Mouse (Mus musculus): ENCODE measurements at regions not wholly inside any gene's neighbourhood (a gene's known extent, or its start where the extent isn't known, plus 50 kb on each side); places are given as distances from the start of the nearest gene placed in this dataset.

GRCm38 (mm10) chr16:5452971-5453370 is 197.2 kb upstream of the Eef2kmt start:
- no peak overlapping the region for H3K4me2 ChIP-seq (ENCODE audit: low read length)
- H3K27me3 ChIP-seq (ENCODE audit: control insufficient read depth, insufficient read depth, low read depth, low read length): no peaks in the 10 kb centered on the region; the same call in 1 of the 2 replicates
- peaks cover 9% of the 10 kb centered on the region; the same call in 1 of the 2 replicates for H3K4me1 ChIP-seq (ENCODE audit: control insufficient read depth, insufficient read depth, low read length)
- no peak overlapping the region for H3K27ac ChIP-seq (ENCODE audit: low read length)
- ATAC-seq: no peak
- H3K36me3 ChIP-seq (ENCODE audit: control insufficient read depth, insufficient read depth, low read length): no peaks in the 10 kb centered on the region
- H3K9me3 ChIP-seq (replicated peaks; ENCODE audit: control insufficient read depth, low read length, poor library complexity, severe bottlenecking): no peaks in the 10 kb centered on the region
- 80% methylated on average over 6 of the region's 6 CpGs for WGBS
- H3K9ac ChIP-seq (ENCODE audit: low read depth, low read length): no peak overlapping the region
- H3K4me3 ChIP-seq (ENCODE audit: low read depth, low read length): no peak overlapping the region

GRCm38 (mm10) chr16:5445776-5446175 is 190.0 kb upstream of the Eef2kmt start:
- Histone ChIP-seq H3K36me3 (ENCODE audit: control insufficient read depth, insufficient read depth, low read length) (no peaks in the 10 kb centered on the region), H3K4me3 (ENCODE audit: low read depth, low read length) (no peak overlapping the region), H3K27ac (ENCODE audit: low read length) (no peak overlapping the region), H3K9me3 (replicated peaks; ENCODE audit: control insufficient read depth, low read length, poor library complexity, severe bottlenecking) (no peaks in the 10 kb centered on the region), H3K9ac (ENCODE audit: low read depth, low read length) (no peak overlapping the region), H3K27me3 (ENCODE audit: control insufficient read depth, insufficient read depth, low read depth, low read length) (no peaks in the 10 kb centered on the region), H3K4me1 (ENCODE audit: control insufficient read depth, insufficient read depth, low read length) (no peaks in the 10 kb centered on the region), H3K4me2 (ENCODE audit: low read length) (no peak overlapping the region)
- WGBS: 72% methylated on average over 6 of the region's 6 CpGs
- ATAC-seq: no peak

GRCm38 (mm10) chr16:5444785-5445184 is 189.0 kb upstream of the Eef2kmt start:
- H3K4me2 ChIP-seq (ENCODE audit: low read length): no peak overlapping the region
- H3K4me3 ChIP-seq (ENCODE audit: low read depth, low read length): no peak overlapping the region
- no peaks in the 10 kb centered on the region for H3K27me3 ChIP-seq (ENCODE audit: control insufficient read depth, insufficient read depth, low read depth, low read length)
- WGBS: 81% methylated on average over 2 of the region's 2 CpGs
- H3K9me3 ChIP-seq (replicated peaks; ENCODE audit: control insufficient read depth, low read length, poor library complexity, severe bottlenecking): no peaks in the 10 kb centered on the region
- no peak overlapping the region for H3K9ac ChIP-seq (ENCODE audit: low read depth, low read length)
- H3K4me1 ChIP-seq (ENCODE audit: control insufficient read depth, insufficient read depth, low read length): no peaks in the 10 kb centered on the region
- no peaks in the 10 kb centered on the region for H3K36me3 ChIP-seq (ENCODE audit: control insufficient read depth, insufficient read depth, low read length)
- no peak for ATAC-seq
- no peak overlapping the region for H3K27ac ChIP-seq (ENCODE audit: low read length)

- H3K27me3 ChIP-seq (ENCODE audit: control insufficient read depth, insufficient read depth, low read depth, low read length): no peaks in the 10 kb centered on the region
- H3K4me1 ChIP-seq (ENCODE audit: control insufficient read depth, insufficient read depth, low read length): no peaks in the 10 kb centered on the region
- ATAC-seq: no peak
- no peak overlapping the region for H3K4me2 ChIP-seq (ENCODE audit: low read length)
- no peaks in the 10 kb centered on the region for H3K9me3 ChIP-seq (replicated peaks; ENCODE audit: control insufficient read depth, low read length, poor library complexity, severe bottlenecking)
- H3K36me3 ChIP-seq (ENCODE audit: control insufficient read depth, insufficient read depth, low read length): no peaks in the 10 kb centered on the region
- no peak overlapping the region for H3K4me3 ChIP-seq (ENCODE audit: low read depth, low read length)
- no peak overlapping the region for H3K9ac ChIP-seq (ENCODE audit: low read depth, low read length)
- WGBS: 79% methylated on average over 2 of the region's 2 CpGs
- H3K27ac ChIP-seq (ENCODE audit: low read length): no peak overlapping the region
Observed at GRCm38 (mm10) chr16:5439717-5440116, 183.9 kb upstream of the Eef2kmt start.

- Histone ChIP-seq H3K27ac (ENCODE audit: low read length) (no peak overlapping the region), H3K9ac (ENCODE audit: low read depth, low read length) (no peak overlapping the region), H3K4me1 (ENCODE audit: control insufficient read depth, insufficient read depth, low read length) (no peaks in the 10 kb centered on the region), H3K9me3 (replicated peaks; ENCODE audit: control insufficient read depth, low read length, poor library complexity, severe bottlenecking) (no peaks in the 10 kb centered on the region), H3K36me3 (ENCODE audit: control insufficient read depth, insufficient read depth, low read length) (no peaks in the 10 kb centered on the region), H3K27me3 (ENCODE audit: control insufficient read depth, insufficient read depth, low read depth, low read length) (no peaks in the 10 kb centered on the region), H3K4me2 (ENCODE audit: low read length) (no peak overlapping the region), H3K4me3 (ENCODE audit: low read depth, low read length) (no peak overlapping the region)
- no peak for ATAC-seq
- WGBS: 88% methylated on average over 2 of the region's 2 CpGs
Observed at GRCm38 (mm10) chr16:5438405-5438804, 182.6 kb upstream of the Eef2kmt start.

- H3K4me1 ChIP-seq (ENCODE audit: control insufficient read depth, insufficient read depth, low read length): no peaks in the 10 kb centered on the region
- H3K27ac ChIP-seq (ENCODE audit: low read length): no peak overlapping the region
- 84% methylated on average over 5 of the region's 5 CpGs for WGBS
- no peak for ATAC-seq
- H3K9me3 ChIP-seq (replicated peaks; ENCODE audit: control insufficient read depth, low read length, poor library complexity, severe bottlenecking): no peaks in the 10 kb centered on the region
- H3K4me3 ChIP-seq (ENCODE audit: low read depth, low read length): no peak overlapping the region
- no peak overlapping the region for H3K9ac ChIP-seq (ENCODE audit: low read depth, low read length)
- no peak overlapping the region for H3K4me2 ChIP-seq (ENCODE audit: low read length)
- H3K36me3 ChIP-seq (ENCODE audit: control insufficient read depth, insufficient read depth, low read length): no peaks in the 10 kb centered on the region
- no peaks in the 10 kb centered on the region for H3K27me3 ChIP-seq (ENCODE audit: control insufficient read depth, insufficient read depth, low read depth, low read length)
Observed at GRCm38 (mm10) chr16:5431689-5432088, 175.9 kb upstream of the Eef2kmt start.

- Histone ChIP-seq H3K27ac (ENCODE audit: low read length) (no peak overlapping the region), H3K36me3 (ENCODE audit: control insufficient read depth, insufficient read depth, low read length) (no peaks in the 10 kb centered on the region), H3K27me3 (ENCODE audit: control insufficient read depth, insufficient read depth, low read depth, low read length) (no peaks in the 10 kb centered on the region), H3K4me3 (ENCODE audit: low read depth, low read length) (no peak overlapping the region), H3K9ac (ENCODE audit: low read depth, low read length) (no peak overlapping the region), H3K4me1 (ENCODE audit: control insufficient read depth, insufficient read depth, low read length) (no peaks in the 10 kb centered on the region), H3K4me2 (ENCODE audit: low read length) (no peak overlapping the region), H3K9me3 (replicated peaks; ENCODE audit: control insufficient read depth, low read length, poor library complexity, severe bottlenecking) (no peaks in the 10 kb centered on the region)
- 91% methylated on average over 3 of the region's 3 CpGs for WGBS
- no peak for ATAC-seq
Observed at GRCm38 (mm10) chr16:5431111-5431510, 175.3 kb upstream of the Eef2kmt start.

- no peak for ATAC-seq
- Histone ChIP-seq H3K9ac (ENCODE audit: low read depth, low read length) (no peak overlapping the region), H3K27ac (ENCODE audit: low read length) (no peak overlapping the region), H3K4me1 (ENCODE audit: control insufficient read depth, insufficient read depth, low read length) (no peaks in the 10 kb centered on the region), H3K9me3 (replicated peaks; ENCODE audit: control insufficient read depth, low read length, poor library complexity, severe bottlenecking) (no peaks in the 10 kb centered on the region), H3K27me3 (ENCODE audit: control insufficient read depth, insufficient read depth, low read depth, low read length) (no peaks in the 10 kb centered on the region), H3K4me2 (ENCODE audit: low read length) (no peak overlapping the region), H3K4me3 (ENCODE audit: low read depth, low read length) (no peak overlapping the region), H3K36me3 (ENCODE audit: control insufficient read depth, insufficient read depth, low read length) (no peaks in the 10 kb centered on the region)
- 83% methylated on average over 2 of the region's 2 CpGs for WGBS
Observed at GRCm38 (mm10) chr16:5429466-5429865, 173.7 kb upstream of the Eef2kmt start.

GRCm38 (mm10) chr16:5425908-5426307 is 170.1 kb upstream of the Eef2kmt start:
- Histone ChIP-seq H3K9ac (ENCODE audit: low read depth, low read length) (no peak overlapping the region), H3K36me3 (ENCODE audit: control insufficient read depth, insufficient read depth, low read length) (no peaks in the 10 kb centered on the region), H3K27me3 (ENCODE audit: control insufficient read depth, insufficient read depth, low read depth, low read length) (no peaks in the 10 kb centered on the region), H3K4me3 (ENCODE audit: low read depth, low read length) (no peak overlapping the region), H3K27ac (ENCODE audit: low read length) (no peak overlapping the region), H3K9me3 (replicated peaks; ENCODE audit: control insufficient read depth, low read length, poor library complexity, severe bottlenecking) (no peaks in the 10 kb centered on the region), H3K4me1 (ENCODE audit: control insufficient read depth, insufficient read depth, low read length) (no peaks in the 10 kb centered on the region), H3K4me2 (ENCODE audit: low read length) (no peak overlapping the region)
- no peak for ATAC-seq
- 92% methylated on average over 2 of the region's 2 CpGs for WGBS

- no peaks in the 10 kb centered on the region for H3K9me3 ChIP-seq (replicated peaks; ENCODE audit: control insufficient read depth, low read length, poor library complexity, severe bottlenecking)
- H3K4me2 ChIP-seq (ENCODE audit: low read length): no peak overlapping the region
- H3K27me3 ChIP-seq (ENCODE audit: control insufficient read depth, insufficient read depth, low read depth, low read length): no peaks in the 10 kb centered on the region
- no peak overlapping the region for H3K9ac ChIP-seq (ENCODE audit: low read depth, low read length)
- 67% methylated on average over 6 of the region's 6 CpGs for WGBS
- ATAC-seq: no peak
- H3K4me3 ChIP-seq (ENCODE audit: low read depth, low read length): no peak overlapping the region
- no peak overlapping the region for H3K27ac ChIP-seq (ENCODE audit: low read length)
- H3K36me3 ChIP-seq (ENCODE audit: control insufficient read depth, insufficient read depth, low read length): no peaks in the 10 kb centered on the region
- no peaks in the 10 kb centered on the region; the same call in 1 of the 2 replicates for H3K4me1 ChIP-seq (ENCODE audit: control insufficient read depth, insufficient read depth, low read length)
Observed at GRCm38 (mm10) chr16:5422041-5422440, 166.3 kb upstream of the Eef2kmt start.
